Mouse (Mus musculus) thymus, adult 2 months (tissue): Measurements from ENCODE around the gene Cd4.

ENCODE experiments used
- CTCF ChIP-seq: fragments of 200-500 bp; IDR thresholded peaks from 2 replicates; pipeline ENCODE4 v1.5.1; 2012; ENCODE audit warnings: mild to moderate bottlenecking, control low read depth, low read length, moderate library complexity, borderline replicate concordance; ENCODE audit not compliant: control insufficient read depth, poor library complexity, insufficient read depth; ENCODE audit errors: extremely low read depth
- POLR2A ChIP-seq: fragments of 200-500 bp; IDR thresholded peaks from 2 replicates; pipeline ENCODE4 v1.6.1; 2012; ENCODE audit warnings: mild to moderate bottlenecking, low read length, control low read depth, moderate library complexity; ENCODE audit not compliant: control insufficient read depth, poor library complexity, insufficient read depth; ENCODE audit errors: extremely low read depth

DNA sequence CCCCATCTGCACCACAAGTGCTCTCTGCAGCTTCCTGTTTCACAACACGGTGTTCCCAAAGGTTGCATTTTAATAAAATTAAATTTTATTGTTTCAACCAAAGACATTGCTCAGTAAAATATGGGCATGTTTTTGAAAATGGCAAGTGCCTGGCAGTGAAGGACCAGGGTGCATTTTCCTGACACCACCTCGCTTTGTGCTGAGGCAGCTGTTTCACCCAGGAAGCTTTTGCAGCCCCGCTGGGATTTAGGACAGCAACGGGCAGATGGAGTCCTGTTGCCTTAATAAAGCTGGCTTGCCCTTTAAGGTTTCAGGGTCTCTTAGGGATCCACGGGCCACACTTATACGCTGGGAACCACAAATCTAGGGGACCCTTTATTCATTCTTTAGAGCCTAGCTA lies 3.0 kb upstream of the Cd4 start:
- TF ChIP-seq POLR2A: no peak
- no peak for TF ChIP-seq CTCF
